Mouse (Mus musculus): ENCODE measurements around the gene Taar7a.

Gene Taar7a

GRCm38 (mm10) chr10:23948026-23948425 lies 45.3 kb downstream of the Taar7a start:
- no peak for DNase-seq (ENCODE audit: low read depth)

GRCm38 (mm10) chr10:23942465-23942864 lies 50.8 kb downstream of the Taar7a start:
- DNase-seq (ENCODE audit: low read depth) = no peak
